Mouse (Mus musculus) spleen, adult 2 months (tissue): ENCODE data around the gene Olfr1502. TPM values are rescaled to one million over a fixed set of nuclear protein-coding genes. Genes with fewer than 3 reads are reported as not detected.
"Not testable (repeated sequence)": the region's sequence is repeated elsewhere in the genome, so short reads cannot be mapped to it uniquely, and the experiment has no call there.

Source experiments
- DNase-seq, 2 experiments: peaks; one replicate each; pipeline versions ENCODE4 v3.0.0 to v3.0.0-alpha.2; 2012 to 2021; ENCODE audit warnings: low spot score in 2 of 2, low read depth in 1 of 2
- H3K27ac ChIP-seq: fragments of 200-500 bp; 2 replicates; pipeline ENCODE4 v1.5.1; 2012; ENCODE audit warnings: low read length, inconsistent platforms; ENCODE audit not compliant: insufficient read depth
- H3K27me3 ChIP-seq: fragments of 200-500 bp; 2 replicates; pipeline ENCODE4 v1.6.1; 2012; ENCODE audit warnings: mild to moderate bottlenecking, moderate library complexity, low read length, inconsistent platforms; ENCODE audit not compliant: control insufficient read depth, insufficient read depth
- H3K36me3 ChIP-seq: fragments of 200-500 bp; 2 replicates; pipeline ENCODE4 v1.6.1; 2012; ENCODE audit warnings: mild to moderate bottlenecking, low read length, inconsistent platforms; ENCODE audit not compliant: control insufficient read depth, insufficient read depth
- H3K4me1 ChIP-seq: fragments of 200-500 bp; 2 replicates; pipeline ENCODE4 v1.6.1; 2011; ENCODE audit warnings: inconsistent platforms; ENCODE audit not compliant: control insufficient read depth, insufficient read depth, insufficient read length
- H3K4me3 ChIP-seq: fragments of 200-500 bp; 2 replicates; pipeline ENCODE4 v1.5.1; 2011; ENCODE audit warnings: mild to moderate bottlenecking, inconsistent platforms; ENCODE audit not compliant: insufficient read depth, insufficient read length; ENCODE audit errors: extremely low read depth
- CTCF ChIP-seq: fragments of 200-500 bp; IDR thresholded peaks from 2 replicates; pipeline ENCODE4 v1.5.1; 2011; ENCODE audit warnings: mild to moderate bottlenecking, inconsistent platforms; ENCODE audit not compliant: insufficient read depth, insufficient read length, insufficient replicate concordance; ENCODE audit errors: extremely low read depth
- POLR2A ChIP-seq: fragments of 200-500 bp; IDR thresholded peaks from 2 replicates; pipeline ENCODE4 v1.6.1; 2011; ENCODE audit warnings: low read depth, low read length, inconsistent platforms
- WGBS: fragments of 180-500 bp; shearing (Covaris S2); methylation state at CpG from one replicate; pipeline ENCODE4 v1.1.7; 2018; 5-methylcytosine and 5-hydroxymethylcytosine counted together
- polyA plus RNA-seq: library from polyadenylated mRNA; depleted of rRNA; stranded (reverse); fragments of >200 nt; gene quantifications from 2 replicates; pipeline ENCODE4 v1.2.3, GENCODE M21; 2012; rRNA removed

Gene Olfr1502
- not detected in 2 replicates for polyA plus RNA-seq

- DNase-seq, result no peak
- WGBS, result 85% methylated on average over 1 of the region's 1 CpGs
- Histone ChIP-seq H3K4me1 (no peaks in the 10 kb centered on the region), H3K4me3 (no peak within 1 kb of the TSS), H3K27ac (no peak within 1 kb of the TSS), H3K27me3 (no peaks in the 10 kb centered on the region), H3K36me3 (no peaks in the 10 kb centered on the region)
- TF ChIP-seq POLR2A (no peak), CTCF (no peak)
Measured at GRCm38 (mm10) chr19:13861495-13861894, at the start of gene Olfr1502. TSS of gene Olfr1502 (plus strand) at chr19:13861795.

DNA sequence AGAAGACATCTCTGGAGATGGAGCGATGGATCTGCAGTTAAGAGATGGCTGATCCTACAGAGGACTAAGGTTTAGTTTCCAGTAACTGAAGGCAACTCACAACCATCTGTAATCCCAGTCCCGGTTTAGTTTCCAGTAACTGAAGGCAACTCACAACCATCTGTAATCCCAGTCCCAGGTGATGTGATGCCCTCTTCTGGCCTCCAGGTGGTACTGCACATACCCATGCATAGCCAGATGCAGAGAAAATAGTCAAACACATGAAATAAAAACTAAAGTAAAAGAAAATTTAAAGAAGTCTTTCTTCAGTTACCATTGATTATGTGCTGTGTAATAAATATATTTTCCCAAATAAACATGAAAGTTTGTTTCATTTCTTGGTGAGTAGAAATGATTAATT is 48.8 kb upstream of the Olfr1502 start:
- no peak for DNase-seq
- Histone ChIP-seq H3K36me3 (no peaks in the 10 kb centered on the region), H3K4me3 (no peak overlapping the region), H3K4me1 (no peaks in the 10 kb centered on the region), H3K27me3 (no peaks in the 10 kb centered on the region), H3K27ac (no peak overlapping the region)
- TF ChIP-seq POLR2A (no peak), CTCF (no peak)
- WGBS, result 60% methylated on average over 2 of the region's 2 CpGs

GRCm38 (mm10) chr19:13818827-13819226 is 42.8 kb upstream of the Olfr1502 start:
- Histone ChIP-seq H3K4me3 (no peak overlapping the region), H3K36me3 (no peaks in the 10 kb centered on the region), H3K27me3 (no peaks in the 10 kb centered on the region), H3K27ac (no peak overlapping the region), H3K4me1 (no peaks in the 10 kb centered on the region)
- no peak for DNase-seq
- 39% methylated on average over 5 of the region's 5 CpGs for WGBS
- TF ChIP-seq POLR2A, result no peak
- no peak for TF ChIP-seq CTCF

DNA sequence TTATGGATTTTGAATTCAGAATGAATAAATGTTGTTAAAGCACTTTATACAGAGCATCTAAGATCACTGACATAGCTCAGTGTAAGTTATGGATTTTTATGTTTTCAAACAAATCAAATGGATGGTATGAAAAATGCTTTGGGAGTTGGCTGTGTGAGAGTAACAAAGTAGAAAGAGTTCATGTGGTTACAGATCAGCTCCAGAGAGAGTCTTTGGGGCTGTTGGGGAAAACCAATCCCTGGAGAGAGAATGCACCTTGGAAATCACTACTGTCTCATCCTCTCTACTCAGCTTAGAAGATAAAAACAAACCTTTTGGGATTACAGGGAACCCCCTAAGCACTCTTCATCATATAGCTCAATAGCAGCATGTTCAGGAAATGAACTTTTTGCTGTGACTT is 42.2 kb upstream of the Olfr1502 start, which contains the start of gene Olfr1499:
Gene Olfr1499, minus strand, starts transcription at position 101 of the 400 bp plus-strand sequence.
- no peak for DNase-seq
- TF ChIP-seq POLR2A, result no peak
- TF ChIP-seq CTCF, result no peak
- Histone ChIP-seq H3K36me3 (no peaks in the 10 kb centered on the region), H3K4me3 (no peak within 1 kb of the TSS), H3K4me1 (no peaks in the 10 kb centered on the region), H3K27ac (no peak within 1 kb of the TSS), H3K27me3 (no peaks in the 10 kb centered on the region)

DNA sequence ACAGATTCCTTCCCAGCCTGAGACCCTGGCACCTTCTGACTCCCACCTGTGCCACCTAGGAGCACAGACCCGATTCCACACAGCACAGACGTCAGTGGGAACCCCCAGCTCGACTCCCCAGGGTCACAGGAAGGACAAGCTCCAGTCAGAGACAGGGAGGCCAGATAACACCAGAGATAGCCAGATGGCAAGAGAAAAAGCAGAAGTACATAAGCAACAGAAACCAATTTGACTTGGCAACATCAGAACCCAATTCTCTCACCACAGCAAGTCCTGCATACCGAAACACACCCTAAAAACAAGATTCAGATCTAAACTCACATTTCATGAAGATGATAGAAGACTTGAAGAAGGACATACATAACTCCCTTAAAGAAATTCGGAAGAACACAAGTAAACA is 40.7 kb upstream of the Olfr1502 start:
- no peak for TF ChIP-seq POLR2A
- H3K4me1 ChIP-seq, result no peaks in the 10 kb centered on the region
- no peak overlapping the region for H3K4me3 ChIP-seq
- DNase-seq, result no peak
- H3K36me3 ChIP-seq, result no peaks in the 10 kb centered on the region
- no peak overlapping the region for H3K27ac ChIP-seq
- 25% methylated on average over 5 of the region's 5 CpGs for WGBS
- H3K27me3 ChIP-seq, result no peaks in the 10 kb centered on the region

DNA sequence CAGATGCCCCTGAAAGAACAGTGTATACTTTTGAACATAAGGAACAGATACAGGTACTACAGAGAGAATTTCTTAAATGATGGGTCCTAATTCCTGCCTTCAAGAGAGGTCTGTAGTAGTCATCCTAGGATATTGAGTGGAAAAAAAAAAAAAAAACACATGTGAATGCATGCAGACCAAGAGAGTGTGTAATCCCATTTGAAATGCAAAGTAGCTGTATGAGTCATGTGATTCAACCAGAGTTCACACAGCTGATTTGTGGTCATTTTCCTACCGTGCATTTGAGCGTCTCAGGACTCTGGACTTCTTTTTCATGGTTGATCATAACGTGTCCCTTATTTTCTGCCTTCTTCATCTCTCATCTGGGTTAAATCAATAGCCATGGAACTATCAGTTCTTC is 33.1 kb upstream of the Olfr1502 start:
- H3K36me3 ChIP-seq, result no peaks in the 10 kb centered on the region
- TF ChIP-seq POLR2A (no peak), CTCF (no peak)

GRCm38 (mm10) chr19:13830388-13830787 is 31.2 kb upstream of the Olfr1502 start, which contains the start of gene Olfr1500:
TSS of gene Olfr1500 (minus strand) at chr19:13830488.
- Histone ChIP-seq H3K27ac (no peak within 1 kb of the TSS), H3K36me3 (no peaks in the 10 kb centered on the region), H3K4me3 (no peak within 1 kb of the TSS), H3K4me1 (no peaks in the 10 kb centered on the region), H3K27me3 (no peaks in the 10 kb centered on the region)
- TF ChIP-seq POLR2A (no peak), CTCF (no peak)
- DNase-seq, result no peak

More for the DNA sequence above, 33.1 kb upstream of the Olfr1502 start:
- 76% methylated on average over 3 of the region's 3 CpGs for WGBS
- no peak for DNase-seq
- Histone ChIP-seq H3K27me3 (no peaks in the 10 kb centered on the region), H3K27ac (no peak overlapping the region), H3K4me1 (no peaks in the 10 kb centered on the region), H3K4me3 (no peak overlapping the region; the same call in 1 of the 2 replicates)

DNA sequence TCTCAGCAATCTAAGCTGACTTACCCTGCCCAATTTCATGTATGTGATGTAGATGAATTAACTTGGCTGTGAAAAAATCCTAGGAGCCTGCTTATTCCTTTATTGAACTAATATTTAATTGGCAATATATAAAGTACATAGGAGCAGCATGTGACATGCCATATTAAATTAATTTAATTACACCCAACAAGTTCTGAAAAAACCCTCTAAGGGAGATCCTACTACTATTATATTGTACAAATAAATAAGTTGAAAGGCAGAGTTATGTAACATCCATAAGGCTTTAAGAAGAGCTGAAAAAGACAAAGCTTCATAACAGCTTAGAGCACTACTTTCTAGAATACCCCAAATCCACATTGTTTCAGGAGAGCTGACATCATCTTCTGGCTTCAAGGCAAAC is 11.0 kb upstream of the Olfr1502 start, which contains the start of gene Olfr1501:
Gene Olfr1501, minus strand, starts transcription at position 101 of the 400 bp plus-strand sequence.
- H3K36me3 ChIP-seq, H3K4me3 ChIP-seq, H3K4me1 ChIP-seq, H3K27ac ChIP-seq, DNase-seq, H3K27me3 ChIP-seq: not testable (repeated sequence)
